Mouse (Mus musculus) monocyte, adult 59 days (primary cell): ENCODE measurements around the gene Plekhb2. TPM values are rescaled to one million over a fixed set of nuclear protein-coding genes. Genes with fewer than 3 reads are reported as not detected.

Source experiments
- total RNA-seq, 2 experiments: library from RNA; stranded (reverse); gene quantifications; one replicate each; pipeline ENCODE4 v1.2.4; 2023

Gene Plekhb2
- total RNA-seq: 10 to 100 TPM; 62.4 to 69.4 TPM

DNA sequence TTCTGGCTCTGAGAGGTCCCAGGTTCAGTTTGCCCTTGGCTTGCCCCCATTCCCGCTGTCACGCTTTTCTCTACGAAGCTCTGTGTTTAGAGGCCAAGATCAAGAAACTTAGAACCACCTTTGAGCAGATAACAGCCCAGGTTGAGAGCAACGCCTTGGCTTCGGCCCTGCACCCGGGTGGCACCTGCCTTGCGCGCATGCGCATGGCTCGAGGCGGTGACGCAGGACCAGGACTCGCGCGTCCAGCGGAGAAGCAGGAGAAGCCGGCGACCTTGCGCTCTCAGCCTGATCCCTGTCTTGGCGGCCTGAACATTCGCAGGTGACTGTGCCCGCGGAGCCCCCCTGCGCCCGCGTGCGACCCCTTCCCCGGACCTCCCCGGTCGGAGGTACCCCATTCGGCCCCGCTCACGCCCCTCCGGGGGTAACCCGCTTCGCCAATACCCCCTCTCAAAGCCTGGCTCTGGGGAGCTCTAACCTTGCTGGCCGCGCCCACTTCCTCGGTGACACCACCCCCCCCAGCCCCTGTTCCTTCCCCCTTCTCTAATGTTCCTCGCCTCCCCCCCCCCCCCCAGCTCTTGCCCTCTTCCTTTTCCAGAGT, at the start of gene Plekhb2:
Plekhb2 (plus strand) TSS at position 232 of the 598 bp plus-strand sequence.

DNA sequence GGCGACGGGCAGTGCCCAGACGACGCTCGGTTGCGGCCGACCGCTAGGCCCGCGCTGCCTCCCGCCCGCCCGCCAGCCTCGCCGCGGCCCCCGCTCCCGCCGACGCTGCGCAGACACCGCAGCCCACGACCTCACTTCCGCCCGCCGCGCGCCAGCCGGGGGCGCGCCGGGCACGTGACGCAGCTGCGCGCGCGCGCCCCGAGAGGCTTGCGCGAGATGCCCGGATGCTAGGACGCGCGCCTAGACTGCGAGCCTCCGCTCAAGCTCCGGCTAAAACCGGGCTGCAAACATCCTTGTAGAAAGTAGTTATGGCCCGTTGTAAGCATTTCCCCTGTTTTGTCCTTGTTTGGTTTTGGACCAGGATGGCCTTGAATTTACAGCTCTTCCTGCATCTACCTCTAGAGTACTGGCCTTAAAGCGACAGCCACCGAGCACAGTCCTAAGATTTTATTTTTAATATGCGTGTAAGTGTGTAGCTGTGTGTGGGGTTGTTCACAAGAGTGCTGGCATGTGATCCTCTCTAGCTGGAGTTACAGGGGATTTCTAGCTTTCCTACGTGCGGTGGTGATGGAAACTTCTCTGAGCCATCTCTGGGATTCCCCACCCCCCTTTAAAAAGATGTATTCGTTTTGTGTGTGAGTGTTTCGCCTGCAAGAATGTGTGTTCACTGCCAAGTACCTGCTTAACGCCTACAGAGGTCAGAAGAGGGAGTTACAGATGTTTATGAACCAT, 6.7 kb upstream of the Plekhb2 start, which contains the start of gene Fam168b:
Fam168b (minus strand) TSS at position 179 of the 732 bp plus-strand sequence.

Other genes starting within 250 kb of the Plekhb2 start
- 100 to 1,000 TPM; 131 to 133 TPM for gene Fam168b, start 6.9 kb upstream of the Plekhb2 start, total RNA-seq